Mouse (Mus musculus): ENCODE measurements around the gene Rasgrp3. TPM values are rescaled to one million over a fixed set of nuclear protein-coding genes. Genes with fewer than 3 reads are reported as not detected.
A peak's percentile ranks its signal among the peaks of the same experiment; 100 is the strongest.

Rasgrp3 gene
- polyA plus RNA-seq, 1 experiment = 19.4 TPM

GRCm38 (mm10) chr17:75437239-75437750, 1.6 kb downstream of the Rasgrp3 start:
- H3K4me3 ChIP-seq (ENCODE audit: insufficient read depth, low read length) = peak overlapping the region; percentile 83
- TF ChIP-seq CTCF (IDR thresholded peaks at IDR 0.05; ENCODE audit: low read depth, low read length) (no peak), POLR2A (IDR thresholded peaks at IDR 0.05; ENCODE audit: borderline replicate concordance, low read depth, low read length) (no peak)
- peak overlapping the region; percentile 96 for H3K27ac ChIP-seq (ENCODE audit: insufficient read depth, low read depth, low read length)

DNA sequence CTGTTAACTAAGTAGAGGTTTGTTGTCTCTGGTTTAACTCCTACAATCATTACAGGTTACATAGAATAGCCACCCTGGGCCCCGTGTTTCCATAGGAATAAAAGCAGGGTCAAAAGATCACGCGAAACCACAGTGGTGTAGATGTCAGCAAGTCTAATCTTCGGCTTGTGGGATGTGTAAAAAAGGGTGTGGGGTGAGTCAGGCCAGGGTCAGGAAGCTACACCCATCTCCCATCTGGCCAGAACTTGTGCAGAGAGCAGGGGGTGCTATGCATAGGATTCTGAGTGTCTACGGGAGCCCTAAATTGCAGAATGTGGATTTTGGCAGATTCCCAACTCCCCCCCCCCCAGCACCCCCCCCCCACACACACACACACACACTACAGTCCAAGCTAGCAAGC, 2.5 kb downstream of the Rasgrp3 start:
- Histone ChIP-seq H3K4me3 (ENCODE audit: insufficient read depth, low read length) (0 out of 2 replicates have a peak overlapping the region, but pooled peaks have one; percentile 1), H3K27ac (ENCODE audit: insufficient read depth, low read depth, low read length) (peak overlapping the region; percentile 96), H3K4me1 (ENCODE audit: control insufficient read depth, insufficient read depth, low read length) (peaks cover 52% of the 10 kb centered on the region)
- TF ChIP-seq POLR2A (IDR thresholded peaks at IDR 0.05; ENCODE audit: borderline replicate concordance, low read depth, low read length) (no peak), CTCF (IDR thresholded peaks at IDR 0.05; ENCODE audit: low read depth, low read length) (no peak)

More at GRCm38 (mm10) chr17:75437239-75437750, 1.6 kb downstream of the Rasgrp3 start:
- H3K4me1 ChIP-seq (ENCODE audit: control insufficient read depth, insufficient read depth, low read length) = peaks cover 44% of the 10 kb centered on the region

GRCm38 (mm10) chr17:75439062-75439461, 3.4 kb downstream of the Rasgrp3 start:
- Histone ChIP-seq H3K4me3 (ENCODE audit: insufficient read depth, low read length) (no peak overlapping the region), H3K27ac (ENCODE audit: insufficient read depth, low read depth, low read length) (peak overlapping the region; percentile 58), H3K4me1 (ENCODE audit: control insufficient read depth, insufficient read depth, low read length) (peaks cover 56% of the 10 kb centered on the region)
- no peak for TF ChIP-seq CTCF (IDR thresholded peaks at IDR 0.05; ENCODE audit: low read depth, low read length)
- no peak for TF ChIP-seq POLR2A (IDR thresholded peaks at IDR 0.05; ENCODE audit: borderline replicate concordance, low read depth, low read length)

- Histone ChIP-seq H3K4me1 (ENCODE audit: control insufficient read depth, insufficient read depth, low read length) (peaks cover 57% of the 10 kb centered on the region), H3K27ac (ENCODE audit: insufficient read depth, low read depth, low read length) (peak overlapping the region; percentile 39), H3K4me3 (ENCODE audit: insufficient read depth, low read length) (no peak overlapping the region)
- TF ChIP-seq POLR2A (IDR thresholded peaks at IDR 0.05; ENCODE audit: borderline replicate concordance, low read depth, low read length) = no peak
- TF ChIP-seq CTCF (IDR thresholded peaks at IDR 0.05; ENCODE audit: low read depth, low read length) = no peak
Observed at GRCm38 (mm10) chr17:75440619-75441018, 4.9 kb downstream of the Rasgrp3 start.

- Histone ChIP-seq H3K27ac (ENCODE audit: insufficient read depth, low read depth, low read length) (peak overlapping the region; percentile 39), H3K4me3 (ENCODE audit: insufficient read depth, low read length) (no peak overlapping the region), H3K4me1 (ENCODE audit: control insufficient read depth, insufficient read depth, low read length) (peaks cover 60% of the 10 kb centered on the region)
- TF ChIP-seq CTCF (IDR thresholded peaks at IDR 0.05; ENCODE audit: low read depth, low read length) (no peak), POLR2A (IDR thresholded peaks at IDR 0.05; ENCODE audit: borderline replicate concordance, low read depth, low read length) (no peak)
Observed at GRCm38 (mm10) chr17:75441260-75441830, 5.6 kb downstream of the Rasgrp3 start.

DNA sequence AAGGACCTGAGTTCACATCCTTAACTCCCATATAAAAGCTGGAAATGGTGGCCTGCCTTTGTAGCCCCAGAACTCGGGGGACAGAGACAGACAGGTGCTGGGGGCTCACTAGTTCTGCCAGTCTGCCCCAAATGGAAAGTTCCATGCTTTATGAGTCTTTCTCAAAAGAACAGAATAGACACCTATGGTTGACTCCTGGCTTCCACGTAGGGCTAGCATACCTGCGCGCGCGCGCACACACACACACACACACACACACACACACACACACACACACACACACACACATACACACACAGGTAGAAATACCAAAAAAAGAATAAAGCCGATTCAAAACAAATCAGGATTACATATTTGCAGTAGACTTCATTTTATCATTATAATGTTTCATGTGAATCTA, 6.7 kb downstream of the Rasgrp3 start:
- no peak overlapping the region for H3K4me3 ChIP-seq (ENCODE audit: insufficient read depth, low read length)
- no peak overlapping the region for H3K27ac ChIP-seq (ENCODE audit: insufficient read depth, low read depth, low read length)
- H3K4me1 ChIP-seq (ENCODE audit: control insufficient read depth, insufficient read depth, low read length) = peaks cover 59% of the 10 kb centered on the region
- no peak for TF ChIP-seq CTCF (IDR thresholded peaks at IDR 0.05; ENCODE audit: low read depth, low read length)

DNA sequence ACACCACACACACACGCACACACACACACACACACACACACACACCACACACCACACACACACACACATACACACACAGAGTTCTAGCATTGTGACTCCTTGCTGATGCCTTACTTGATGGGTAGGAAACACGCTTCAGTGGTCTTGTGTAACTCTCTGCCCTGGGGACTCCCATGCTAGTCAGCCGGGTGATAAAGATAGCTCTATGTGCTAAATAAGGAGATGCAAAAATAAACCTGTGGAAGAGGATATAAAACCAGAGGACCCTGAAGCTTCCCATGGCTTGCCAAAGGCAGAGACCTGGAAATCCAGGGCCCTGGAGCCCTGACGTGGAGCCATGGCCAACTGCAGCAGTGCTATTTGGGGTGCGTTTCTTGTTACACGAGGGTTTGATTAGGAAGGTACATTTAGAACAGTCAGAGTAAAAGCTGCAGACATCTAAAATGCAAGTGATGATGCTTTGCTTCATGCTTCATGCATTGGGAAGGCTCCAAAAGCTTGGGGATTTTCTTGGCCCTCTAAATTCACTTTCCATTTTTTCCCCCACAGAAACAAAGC, 7.4 kb downstream of the Rasgrp3 start:
- peak overlapping the region; percentile 70 for H3K27ac ChIP-seq (ENCODE audit: insufficient read depth, low read depth, low read length)
- H3K4me3 ChIP-seq (ENCODE audit: insufficient read depth, low read length) = peak overlapping the region; percentile 13
- H3K4me1 ChIP-seq (ENCODE audit: control insufficient read depth, insufficient read depth, low read length) = peaks cover 56% of the 10 kb centered on the region
- TF ChIP-seq CTCF (IDR thresholded peaks at IDR 0.05; ENCODE audit: low read depth, low read length) (no peak), POLR2A (IDR thresholded peaks at IDR 0.05; ENCODE audit: borderline replicate concordance, low read depth, low read length) (no peak)

- no peak overlapping the region for H3K27ac ChIP-seq (ENCODE audit: insufficient read depth, low read depth, low read length)
- peaks cover 37% of the 10 kb centered on the region for H3K4me1 ChIP-seq (ENCODE audit: control insufficient read depth, insufficient read depth, low read length)
- no peak overlapping the region for H3K4me3 ChIP-seq (ENCODE audit: insufficient read depth, low read length)
- TF ChIP-seq CTCF (IDR thresholded peaks at IDR 0.05; ENCODE audit: low read depth, low read length) (no peak), POLR2A (IDR thresholded peaks at IDR 0.05; ENCODE audit: borderline replicate concordance, low read depth, low read length) (no peak)
Observed at GRCm38 (mm10) chr17:75448257-75448656, 12.6 kb downstream of the Rasgrp3 start.

DNA sequence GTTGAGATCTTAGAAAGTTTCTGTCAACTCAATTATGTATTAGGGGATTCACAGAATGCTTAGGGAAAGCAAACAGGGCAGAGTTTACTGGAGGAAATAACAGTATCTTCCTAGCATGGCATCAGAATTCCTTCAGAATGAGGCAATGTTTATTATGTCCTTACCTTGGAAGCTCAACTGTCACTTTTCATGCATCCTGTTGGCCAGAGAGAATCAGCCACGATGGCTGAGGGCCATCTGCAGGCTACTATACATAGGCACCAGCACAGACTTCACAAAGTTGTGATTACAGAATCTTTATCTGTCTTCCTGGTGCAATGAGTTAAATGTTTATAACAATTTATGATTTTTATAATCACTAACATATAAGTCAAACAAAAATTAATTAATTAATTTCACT, 13.3 kb downstream of the Rasgrp3 start:
- H3K4me3 ChIP-seq (ENCODE audit: insufficient read depth, low read length) = no peak overlapping the region
- peaks cover 39% of the 10 kb centered on the region for H3K4me1 ChIP-seq (ENCODE audit: control insufficient read depth, insufficient read depth, low read length)
- no peak overlapping the region for H3K27ac ChIP-seq (ENCODE audit: insufficient read depth, low read depth, low read length)
- TF ChIP-seq POLR2A (IDR thresholded peaks at IDR 0.05; ENCODE audit: borderline replicate concordance, low read depth, low read length) (no peak), CTCF (IDR thresholded peaks at IDR 0.05; ENCODE audit: low read depth, low read length) (no peak)

DNA sequence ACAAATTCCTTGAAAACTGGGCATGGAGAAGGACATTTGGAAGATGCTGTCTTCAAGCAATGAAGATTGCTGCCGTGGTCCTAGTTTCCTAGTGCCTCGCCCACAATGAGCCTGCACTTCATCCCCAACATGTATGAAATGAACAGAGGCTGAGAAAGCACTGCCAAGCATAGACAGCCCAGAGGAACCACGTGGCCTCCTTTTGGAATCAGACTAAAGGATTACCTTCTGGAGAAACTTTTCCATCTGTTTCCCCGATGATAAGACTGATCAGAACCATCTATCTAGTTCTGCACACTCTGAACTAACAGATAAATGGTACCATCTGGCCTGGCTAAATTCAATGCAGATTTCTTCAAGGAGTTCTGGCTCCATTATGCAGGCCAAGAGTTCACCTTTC, 16.6 kb downstream of the Rasgrp3 start:
- Histone ChIP-seq H3K4me3 (ENCODE audit: insufficient read depth, low read length) (no peak overlapping the region), H3K27ac (ENCODE audit: insufficient read depth, low read depth, low read length) (0 out of 2 replicates have a peak overlapping the region, but pooled peaks have one; percentile 13), H3K4me1 (ENCODE audit: control insufficient read depth, insufficient read depth, low read length) (peaks cover 33% of the 10 kb centered on the region)
- TF ChIP-seq CTCF (IDR thresholded peaks at IDR 0.05; ENCODE audit: low read depth, low read length) = no peak
